Mouse (Mus musculus) spleen, adult 2 months (tissue): ENCODE measurements at regions not wholly inside any gene's neighbourhood (a gene's known extent, or its start where the extent isn't known, plus 50 kb on each side); places are given as distances from the start of the nearest gene placed in this dataset.

Experiments
- CTCF ChIP-seq: fragments of 200-500 bp; IDR thresholded peaks from 2 replicates; pipeline ENCODE4 v1.5.1; 2011; ENCODE audit warnings: mild to moderate bottlenecking, inconsistent platforms; ENCODE audit not compliant: insufficient read depth, insufficient read length, insufficient replicate concordance; ENCODE audit errors: extremely low read depth
- POLR2A ChIP-seq: fragments of 200-500 bp; IDR thresholded peaks from 2 replicates; pipeline ENCODE4 v1.6.1; 2011; ENCODE audit warnings: low read depth, low read length, inconsistent platforms

DNA sequence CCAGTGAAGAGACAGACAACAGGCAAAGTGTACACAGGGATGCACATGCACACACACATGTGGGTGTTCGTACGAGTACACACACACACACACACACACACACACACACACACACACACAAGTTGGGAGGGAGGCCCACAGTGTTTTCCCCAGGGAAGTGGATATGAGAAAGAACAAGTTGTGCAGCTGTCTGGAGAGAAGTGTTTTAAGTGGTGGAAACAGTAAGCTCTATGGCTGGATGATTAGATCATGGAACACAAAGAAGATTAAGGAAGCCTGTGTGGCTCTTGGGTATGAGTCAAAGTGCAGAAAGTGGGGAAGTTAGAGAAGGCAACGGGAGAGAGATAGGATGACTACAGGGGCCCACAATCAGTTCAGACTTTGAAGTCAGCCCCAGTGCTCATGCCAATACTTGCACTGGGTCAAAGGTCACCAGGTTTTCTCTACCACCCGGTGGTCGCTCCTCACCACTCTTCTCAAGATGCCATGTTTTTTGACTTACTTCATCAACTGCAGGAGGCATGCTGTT, 85.1 kb upstream of the Bmper start:
- TF ChIP-seq CTCF (no peak), POLR2A (no peak)
